Mouse (Mus musculus): ENCODE data around the gene Sytl3.

Sytl3 gene

DNA sequence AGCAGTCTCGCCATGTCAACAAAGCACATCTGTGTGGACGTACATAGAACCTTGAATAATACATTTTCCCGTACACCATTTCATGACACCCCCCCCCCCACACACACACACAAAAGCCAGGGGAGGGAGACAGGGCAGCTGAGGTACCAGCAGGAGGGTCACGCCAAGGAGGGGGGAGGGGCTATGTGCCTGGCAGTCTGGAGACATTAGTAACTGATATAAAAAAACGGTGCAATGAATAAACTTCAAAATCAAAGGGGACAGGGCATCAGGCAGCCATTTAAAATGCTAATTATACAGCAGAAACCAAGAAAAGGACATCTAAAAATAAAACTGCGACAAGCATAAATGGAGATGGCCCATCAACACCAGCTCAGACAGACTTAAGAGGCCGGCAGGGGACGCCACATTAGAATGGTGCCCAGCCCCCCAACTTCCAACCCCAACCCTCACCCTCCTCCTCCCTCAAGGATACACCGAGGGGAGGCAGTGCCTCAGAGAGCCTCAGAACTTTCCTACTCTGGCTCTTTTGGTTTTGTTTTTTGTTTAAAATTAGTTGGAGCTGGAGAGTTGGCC, 100.9 kb downstream of the Sytl3 start:
- DNase-seq, result no peak

DNA sequence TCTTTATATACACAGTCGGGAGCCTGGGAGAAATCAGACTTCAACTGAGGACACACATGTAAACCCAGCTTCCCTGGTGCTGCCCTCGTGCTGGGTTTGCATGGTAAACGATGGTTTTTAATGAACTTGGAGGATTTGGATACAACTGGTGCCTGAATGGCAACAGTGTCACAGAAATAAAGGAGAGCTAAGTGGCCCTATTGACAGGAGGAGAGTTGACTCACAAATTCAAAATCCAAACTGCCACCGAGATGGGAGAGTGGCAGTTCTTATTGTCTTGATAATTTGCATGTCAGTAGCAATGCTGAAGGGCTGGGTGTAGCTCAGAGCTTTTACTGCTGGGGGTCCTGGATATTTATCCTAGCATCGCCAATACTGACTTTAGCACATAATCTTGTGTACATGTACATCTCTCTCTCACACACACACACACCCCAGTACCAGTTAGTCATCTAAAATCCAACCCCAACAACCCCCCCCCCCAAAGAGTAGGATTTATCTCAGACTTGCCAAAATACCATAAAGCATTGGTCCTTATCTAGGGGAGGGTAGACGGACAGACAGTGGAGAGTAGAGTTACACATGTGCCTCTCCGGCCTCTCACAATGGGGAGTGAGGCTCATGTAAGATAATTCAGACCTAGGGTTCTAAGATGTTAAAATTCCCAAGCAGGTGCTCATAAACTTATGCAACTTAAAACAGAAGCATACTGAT, 104.8 kb downstream of the Sytl3 start:
- no peak for DNase-seq

DNA sequence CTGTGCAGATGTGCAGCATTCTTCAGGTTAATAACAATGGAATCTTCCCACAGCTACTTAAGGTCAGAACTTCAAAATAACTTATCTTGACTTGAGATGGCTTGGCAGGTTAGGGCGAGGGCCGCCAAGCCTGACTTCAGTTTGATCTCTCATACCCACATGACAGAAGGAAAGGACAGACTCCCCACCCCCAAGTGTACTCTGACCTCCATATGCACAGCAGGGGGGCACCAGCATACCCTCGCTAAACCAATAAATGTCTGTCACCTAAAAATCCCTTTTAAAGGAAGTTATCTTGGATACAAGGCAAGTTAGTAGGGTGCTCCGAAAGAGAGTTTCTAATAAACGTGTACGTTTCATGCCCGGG, 105.3 kb downstream of the Sytl3 start:
- no peak for DNase-seq

DNA sequence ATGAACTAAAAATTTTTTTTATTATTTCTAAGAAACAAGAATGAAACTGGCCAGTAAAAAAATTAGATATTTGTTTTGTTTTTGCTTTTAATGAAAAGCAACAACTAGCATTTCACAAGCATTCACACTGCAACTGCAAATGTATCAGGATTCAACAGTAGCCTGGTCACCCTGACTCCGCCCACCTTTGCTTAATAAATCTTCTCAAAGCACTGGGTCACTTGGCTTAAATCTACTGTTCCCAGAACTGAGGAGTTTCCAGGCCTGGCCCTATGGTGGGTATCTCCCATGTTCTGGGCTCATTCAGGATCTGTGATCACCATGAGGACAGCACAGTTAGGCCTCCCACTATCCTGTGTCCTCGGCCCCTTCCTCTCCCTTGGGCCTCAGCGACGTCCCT, 105.8 kb downstream of the Sytl3 start:
- no peak for DNase-seq

DNA sequence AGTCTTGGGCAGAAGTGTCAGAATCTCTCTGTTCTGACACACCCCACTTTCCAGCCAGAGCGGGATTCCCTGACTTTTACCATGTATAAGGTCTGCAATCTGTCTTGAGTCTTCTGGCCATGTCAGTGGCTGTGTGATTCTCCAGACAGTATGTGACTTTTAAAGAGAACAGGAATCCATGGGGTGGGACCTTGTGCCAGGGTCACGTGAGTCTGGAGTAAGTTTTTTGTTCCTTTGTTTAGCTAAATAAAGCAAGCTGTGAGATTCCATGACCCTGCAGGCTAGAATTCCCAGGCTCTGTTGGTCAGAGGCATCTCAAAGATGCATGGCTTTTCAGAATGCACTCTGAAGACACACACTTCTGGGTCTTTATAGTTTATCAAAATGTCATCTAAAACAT, 107.0 kb downstream of the Sytl3 start:
- DNase-seq, result no peak

DNA sequence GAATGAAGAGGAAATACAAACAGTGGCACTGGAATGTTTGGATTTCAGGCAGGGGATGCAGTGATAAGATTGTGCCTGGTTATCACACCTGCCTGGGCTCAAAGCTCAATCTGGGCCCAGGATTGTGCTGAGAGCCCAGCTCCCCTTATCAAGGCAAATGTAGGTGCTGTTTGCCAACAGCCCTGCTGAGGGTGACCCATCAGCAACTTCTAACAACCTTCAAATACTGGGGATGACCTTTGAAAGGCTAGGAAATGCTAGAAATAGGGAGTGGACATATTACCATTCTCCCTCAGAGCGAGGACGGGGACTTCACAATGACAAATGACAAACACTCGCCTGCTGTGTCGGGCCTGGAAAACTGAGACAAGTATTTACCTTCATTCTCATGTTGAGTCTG, 107.9 kb downstream of the Sytl3 start:
- no peak for DNase-seq

DNA sequence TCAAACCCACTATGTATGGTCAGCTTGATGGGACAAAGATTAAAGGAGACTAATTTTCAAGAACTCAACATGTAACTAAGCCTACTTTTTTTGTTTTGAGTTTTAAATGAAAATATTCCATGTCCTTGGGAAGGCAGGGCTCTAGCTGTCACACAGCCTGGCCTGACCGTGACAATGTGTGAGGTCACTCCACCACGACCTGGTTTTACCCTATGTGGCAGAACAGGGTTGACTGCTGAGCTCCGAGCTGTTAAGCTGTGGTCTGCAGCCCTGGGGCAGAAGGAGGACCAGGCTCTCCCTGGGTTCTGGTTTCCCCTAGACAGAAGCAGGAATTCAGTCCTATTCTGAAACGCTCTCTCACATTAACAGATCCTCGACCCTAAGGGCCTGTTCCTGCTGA, 108.9 kb downstream of the Sytl3 start:
- DNase-seq, result no peak

DNA sequence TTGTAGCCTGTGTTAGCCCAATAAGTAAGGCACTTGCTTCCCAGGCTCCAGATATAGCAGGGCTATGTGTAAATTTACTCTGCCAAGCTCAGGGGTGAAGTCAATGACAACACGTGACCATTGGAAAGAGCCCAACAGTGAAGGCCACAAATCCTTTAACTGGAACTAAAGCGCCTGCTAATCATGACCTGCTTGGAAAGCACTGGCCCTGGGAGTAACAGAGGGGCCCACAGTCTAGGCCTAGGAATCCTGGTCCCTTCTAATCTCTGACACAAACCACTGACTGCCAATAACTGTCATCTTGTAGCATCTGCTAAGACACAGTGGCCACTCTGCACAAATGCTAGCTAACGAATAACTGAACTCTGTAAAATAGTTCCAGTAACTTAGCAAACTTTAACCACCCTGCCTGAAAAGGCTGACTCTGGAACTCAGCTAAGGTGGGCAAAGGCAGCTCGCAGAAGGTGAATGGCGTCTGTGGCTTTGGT, 109.5 kb downstream of the Sytl3 start:
- peak; percentile 94 for DNase-seq

DNA sequence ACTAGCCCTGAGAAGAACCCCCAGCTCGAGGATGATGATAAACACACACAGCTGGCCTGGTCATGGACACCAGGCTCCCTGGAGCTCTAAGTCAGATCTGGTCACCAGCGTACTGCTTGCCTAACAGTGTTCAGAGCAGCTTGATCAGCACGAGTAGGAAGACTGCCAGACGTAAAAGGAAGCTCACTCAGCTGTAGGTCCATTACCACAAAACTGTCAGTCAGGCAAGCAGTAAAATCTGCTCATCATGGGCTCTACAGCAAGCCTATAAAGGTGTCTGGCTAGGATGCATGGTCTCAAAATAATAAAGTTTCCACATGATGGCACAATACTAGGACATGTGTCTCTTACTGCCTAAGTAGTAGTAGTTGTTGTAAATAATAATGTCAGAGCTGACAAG, 110.7 kb downstream of the Sytl3 start:
- no peak for DNase-seq

DNA sequence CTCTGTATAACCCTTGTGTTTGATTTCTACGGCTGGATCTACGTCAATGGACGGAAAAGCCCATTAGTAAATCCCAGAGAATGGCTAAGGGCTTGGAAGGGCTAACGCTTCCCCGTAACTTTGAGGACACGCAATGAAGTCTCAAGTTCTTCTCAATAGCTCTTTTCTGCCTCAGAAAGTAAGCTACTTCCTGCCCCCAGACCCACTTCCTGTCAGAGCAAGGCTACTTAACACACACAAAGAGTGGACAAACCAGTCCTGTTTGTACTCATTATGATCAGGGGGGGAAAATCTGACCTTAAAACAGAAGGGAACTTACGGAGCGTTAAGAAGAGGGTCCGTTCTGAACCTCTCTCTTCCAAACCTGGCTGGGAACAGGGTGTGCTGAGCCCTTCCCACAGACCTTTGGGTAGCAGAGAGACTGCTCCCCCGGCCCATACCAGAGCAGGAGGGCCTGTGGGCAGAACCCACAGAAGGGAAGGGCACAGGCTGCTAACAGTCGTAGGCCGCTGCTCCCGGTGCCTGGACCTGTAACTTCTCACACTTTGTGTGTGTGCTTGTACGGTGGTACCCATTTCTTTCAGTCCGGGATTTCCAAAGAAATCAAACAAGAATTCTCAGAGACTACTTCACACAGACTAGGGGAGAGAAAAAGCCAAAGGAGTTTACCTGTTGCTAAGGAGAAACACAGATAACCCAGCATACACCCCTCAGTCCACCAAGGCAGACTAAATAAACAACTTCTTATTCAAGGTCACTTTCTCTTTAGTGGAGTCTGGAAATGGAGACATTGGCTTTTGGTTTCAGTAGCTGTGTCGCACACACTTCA, 113.0 kb downstream of the Sytl3 start:
- no peak for DNase-seq

DNA sequence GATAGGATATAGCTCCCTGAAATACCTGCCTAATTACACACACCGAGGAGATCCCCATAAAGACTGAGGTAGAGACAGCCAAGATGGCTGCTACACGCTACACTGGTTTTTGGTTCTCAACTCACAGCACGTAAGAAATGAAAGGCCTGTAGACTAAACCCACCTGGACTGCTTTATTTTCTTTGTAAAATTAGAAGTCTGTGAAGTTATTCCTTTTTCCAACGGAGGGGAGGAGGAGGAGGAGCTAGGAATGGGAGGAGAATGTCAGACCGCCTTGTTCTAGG, 113.5 kb downstream of the Sytl3 start:
- DNase-seq, result no peak

DNA sequence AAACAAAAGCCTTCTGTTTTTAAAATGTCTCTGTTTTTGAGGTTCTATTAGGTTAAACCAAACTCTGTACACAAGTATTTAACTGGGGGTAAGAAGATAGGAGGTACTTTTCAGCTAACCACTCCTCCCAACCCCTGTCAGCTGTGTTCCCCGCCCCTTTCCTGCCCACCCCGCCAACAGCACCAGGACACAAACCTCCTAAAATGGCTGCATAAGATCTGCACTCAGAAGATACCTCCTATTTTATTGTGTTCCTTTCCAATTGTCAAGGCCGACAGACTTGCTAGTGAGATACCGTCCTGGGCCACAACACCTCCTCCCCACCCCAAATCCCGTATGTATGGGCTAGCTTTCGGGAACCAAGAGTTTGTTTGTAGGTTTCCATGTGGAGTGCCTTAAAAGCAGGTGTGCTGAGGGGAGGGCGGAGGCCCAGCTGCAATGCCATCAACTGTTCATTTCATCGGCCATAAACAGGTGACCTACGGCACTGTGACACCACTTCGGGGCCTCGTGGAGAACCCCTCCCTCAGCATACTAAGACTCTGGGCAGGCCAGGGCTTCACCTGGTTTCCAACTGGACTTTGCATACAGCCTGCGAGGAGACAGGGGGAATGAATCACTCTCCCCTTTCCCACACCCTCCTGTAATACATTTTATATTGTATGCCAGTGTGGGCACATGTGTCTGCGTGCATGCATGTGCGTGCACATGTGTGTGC, 114.5 kb downstream of the Sytl3 start:
- DNase-seq, result no peak

DNA sequence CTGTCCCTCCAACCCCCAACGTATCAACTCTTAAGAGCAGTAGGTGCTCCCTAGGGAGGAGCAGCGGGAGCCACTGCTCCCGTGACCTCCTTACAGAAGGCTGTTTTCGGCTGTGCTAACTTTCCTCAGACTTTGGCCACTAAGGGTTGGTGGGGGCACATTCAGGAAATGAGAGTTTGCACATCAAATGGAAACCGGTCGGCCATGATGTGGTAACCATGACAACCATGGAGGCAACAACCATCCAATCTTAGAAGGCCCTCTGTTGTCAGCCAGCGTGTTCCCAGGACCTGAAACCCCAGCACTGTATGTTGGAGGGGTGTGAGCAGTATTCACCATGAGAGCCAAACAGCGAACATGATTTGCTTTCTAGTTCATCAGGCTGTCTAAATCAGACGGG, 116.3 kb downstream of the Sytl3 start:
- no peak for DNase-seq

DNA sequence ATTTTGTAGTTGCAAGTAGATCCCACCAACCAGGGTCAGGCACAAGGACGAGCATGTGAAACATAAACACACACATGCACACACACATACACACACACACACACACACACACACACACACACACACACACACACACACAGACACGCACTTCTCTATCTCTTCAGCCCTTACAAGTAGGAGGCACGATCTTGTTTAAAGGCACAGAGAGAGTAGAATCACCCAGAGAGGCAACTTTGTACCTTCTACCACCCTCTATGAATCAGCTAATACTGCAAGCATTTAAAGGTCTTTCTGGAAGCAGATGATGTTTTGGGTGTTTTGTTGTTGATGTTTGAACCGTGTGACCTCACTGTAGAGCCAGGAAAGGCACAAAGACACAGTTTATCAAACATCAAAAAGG, 116.8 kb downstream of the Sytl3 start:
- no peak for DNase-seq

DNA sequence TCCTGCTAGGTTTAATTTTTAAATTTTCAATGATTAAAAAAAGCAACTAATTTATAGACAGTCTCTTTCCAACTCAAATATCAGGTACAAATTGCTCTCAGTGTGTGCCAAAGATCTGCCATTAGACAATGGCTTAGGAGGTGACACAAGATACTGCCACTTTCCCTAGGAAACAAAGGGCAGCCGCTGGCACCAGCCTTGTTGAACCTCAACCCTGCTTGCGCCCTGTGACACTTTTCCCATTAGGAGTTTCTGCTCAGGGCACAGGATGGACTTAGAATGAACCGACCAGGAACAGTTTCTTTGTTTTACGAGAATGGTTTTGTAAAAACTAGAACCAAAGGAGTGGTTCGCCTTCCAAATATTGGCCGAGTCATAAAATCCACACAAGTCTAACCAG, 117.2 kb downstream of the Sytl3 start:
- DNase-seq, result no peak

DNA sequence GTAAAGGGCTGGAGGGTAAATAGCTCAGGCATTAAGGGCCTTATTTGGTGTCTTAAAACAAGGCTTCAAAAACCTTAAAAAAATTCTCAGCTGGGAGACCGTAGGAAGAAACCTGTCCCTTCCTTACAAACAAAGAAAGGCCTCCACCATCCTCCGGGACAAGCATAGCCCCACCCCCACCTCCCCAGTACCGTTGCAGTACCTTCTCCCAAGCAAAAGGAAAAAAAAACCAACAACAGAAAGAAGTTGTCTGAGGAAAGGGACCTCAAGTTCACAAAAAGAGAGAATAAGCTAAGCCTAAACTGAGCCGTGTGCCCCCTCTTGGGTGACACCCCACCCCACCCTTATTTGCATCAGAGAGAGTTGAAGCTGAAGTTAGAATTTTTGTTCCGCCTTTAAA, 117.7 kb downstream of the Sytl3 start:
- DNase-seq, result no peak

DNA sequence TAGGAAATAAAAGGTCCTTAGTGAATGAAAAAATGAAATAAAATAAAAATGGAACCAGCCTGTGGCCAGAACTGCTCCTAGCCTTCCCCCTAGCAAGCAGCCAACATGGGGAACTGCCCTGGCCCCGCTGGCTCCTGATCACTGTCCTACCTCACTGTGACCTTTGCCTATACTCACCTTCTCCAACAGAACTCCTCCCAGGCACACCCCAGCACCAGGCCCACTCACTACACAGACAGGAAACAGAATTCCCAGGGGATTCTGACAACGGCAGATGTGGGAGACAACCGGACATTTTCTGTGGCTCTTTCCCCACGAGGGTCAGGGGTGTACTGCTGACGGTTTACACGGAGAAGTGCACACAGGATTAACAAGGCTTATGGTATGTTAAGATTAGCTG, 118.2 kb downstream of the Sytl3 start:
- no peak for DNase-seq

DNA sequence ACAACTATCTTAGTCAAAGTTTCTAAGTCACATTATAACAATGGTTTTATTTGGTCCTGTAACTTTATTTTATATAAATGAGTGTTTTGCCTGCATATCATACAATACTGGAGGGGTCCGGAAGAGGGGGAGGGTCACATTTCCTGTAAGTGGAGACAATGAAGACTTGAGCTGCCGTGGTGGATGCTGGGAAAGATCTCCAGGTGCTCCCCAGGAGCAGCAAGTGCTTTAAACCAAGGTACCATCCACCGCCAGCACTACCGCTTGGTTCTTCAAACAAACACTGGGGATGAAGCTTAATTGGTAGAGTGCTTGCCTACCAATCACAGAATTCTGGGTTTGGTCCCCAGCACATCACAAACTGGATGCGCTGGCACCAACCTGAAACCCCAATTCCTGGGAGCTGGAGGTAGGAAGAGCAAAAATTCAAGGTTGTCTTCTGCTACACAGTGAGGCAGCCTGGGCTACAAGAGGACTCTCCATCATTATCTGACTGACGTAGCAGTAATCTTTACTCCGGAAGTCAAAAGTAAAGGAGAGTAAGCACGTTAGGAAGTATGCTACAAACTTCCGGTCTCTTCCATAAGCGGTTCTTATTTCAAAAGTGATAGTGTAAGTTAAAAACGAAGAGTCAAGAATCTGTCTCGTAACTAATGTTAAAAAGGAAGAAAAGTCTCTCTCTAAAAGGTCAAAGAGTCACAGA, 118.9 kb downstream of the Sytl3 start:
- DNase-seq, result no peak

DNA sequence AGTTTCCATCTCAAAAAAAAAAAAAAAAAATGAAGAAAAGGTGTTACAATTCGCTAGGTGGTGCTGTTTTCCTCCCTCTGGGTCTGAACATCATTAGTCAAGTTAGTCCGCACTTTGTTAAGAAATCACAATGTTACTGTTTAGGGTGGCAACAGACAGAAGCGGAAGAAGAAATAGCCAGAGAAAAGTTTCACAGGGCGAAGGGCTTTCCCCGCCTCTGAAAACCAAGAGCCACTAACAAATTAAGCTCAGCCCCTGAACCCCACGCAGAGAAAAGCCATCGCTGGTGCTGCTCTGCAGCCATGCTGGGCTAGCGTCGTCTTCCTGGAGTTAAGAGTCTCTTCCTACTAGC, 119.4 kb downstream of the Sytl3 start:
- DNase-seq, result peak; percentile 95

DNA sequence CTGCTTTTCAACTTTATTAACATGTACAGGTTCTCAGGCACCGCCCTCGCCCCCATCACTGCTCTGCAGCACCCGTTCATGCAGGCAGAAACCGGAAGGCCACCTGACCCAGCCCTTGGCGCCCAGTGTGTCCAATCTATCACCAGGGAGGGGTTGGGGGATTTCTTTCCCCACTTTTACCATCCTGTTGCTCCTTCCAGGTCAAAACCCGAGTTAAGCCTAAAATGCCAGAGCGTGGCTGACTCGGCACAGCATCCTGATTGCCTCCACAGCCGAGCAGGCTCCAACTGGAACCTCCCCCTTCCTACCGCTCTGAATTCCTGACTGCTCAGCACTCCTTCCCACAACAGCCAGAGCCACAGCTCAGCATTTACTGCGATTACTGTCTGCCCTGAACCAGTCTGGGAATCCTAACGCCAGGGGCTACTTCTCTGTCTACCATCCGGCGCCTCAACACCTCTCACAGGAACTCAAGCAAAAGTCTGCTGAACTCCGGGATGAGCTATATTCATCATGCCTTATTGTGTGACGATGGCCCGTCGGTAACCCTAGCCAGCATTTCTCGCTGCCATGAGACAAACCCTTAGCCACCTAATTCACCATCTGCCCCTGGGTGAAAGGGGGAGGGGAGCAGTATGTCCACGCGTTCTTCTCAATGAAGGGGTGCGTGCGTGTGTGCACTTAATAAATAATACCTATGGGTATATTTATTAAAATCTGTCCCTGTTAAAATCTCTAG, 120.0 kb downstream of the Sytl3 start:
- DNase-seq, result peak; percentile 96

DNA sequence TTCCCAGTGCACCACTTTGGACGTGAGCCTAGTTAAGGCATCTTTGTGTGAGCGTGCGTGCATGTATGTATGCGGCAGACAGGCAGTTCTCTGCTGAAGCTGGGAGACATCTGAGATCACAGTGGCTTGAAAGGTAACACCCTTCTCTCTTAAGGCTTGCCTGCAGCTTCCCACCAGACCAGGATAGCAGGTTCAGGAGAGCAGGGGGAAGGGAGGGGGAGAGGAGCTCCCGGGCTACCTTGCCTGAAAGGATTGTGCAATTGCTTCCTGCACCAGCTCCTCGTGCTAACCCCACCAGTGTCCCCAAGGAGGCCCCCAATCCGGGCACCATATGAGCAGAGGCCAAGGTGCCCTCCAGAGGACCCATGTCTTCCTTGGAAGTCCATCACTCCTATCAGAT, 120.7 kb downstream of the Sytl3 start:
- DNase-seq, result no peak

DNA sequence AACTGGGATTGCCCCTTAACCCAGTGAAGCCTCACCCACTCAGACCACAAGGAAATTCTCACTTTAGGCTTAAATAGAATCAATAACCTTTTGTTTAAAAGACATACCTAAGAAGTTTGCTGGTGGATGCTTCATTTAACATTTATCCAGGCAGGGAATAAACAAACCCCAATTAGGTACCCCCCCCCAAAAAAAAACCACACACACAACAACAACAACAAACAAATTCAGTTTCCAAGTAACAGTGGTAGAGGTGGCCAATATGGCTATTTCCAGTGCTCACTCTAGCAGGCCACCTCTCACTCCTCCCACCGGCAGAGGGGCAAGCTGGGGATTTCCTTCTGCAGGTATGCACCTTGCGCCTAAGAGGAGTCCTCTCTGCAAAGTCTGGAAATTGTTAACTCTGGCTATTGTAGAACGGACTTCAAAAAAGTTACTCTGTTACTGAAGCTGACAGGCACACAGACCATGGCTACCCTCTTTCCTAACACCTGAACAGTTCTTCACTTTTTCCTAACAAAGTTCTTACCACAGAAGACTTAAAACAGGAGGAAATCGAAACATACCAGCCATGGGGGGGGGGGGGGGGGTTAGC, 121.7 kb downstream of the Sytl3 start:
- no peak for DNase-seq

Data from heart, adult 11 months (tissue).